Mouse (Mus musculus) kidney, embryonic 15.5 days (tissue): ENCODE data around the gene Gm10273. TPM values are rescaled to one million over a fixed set of nuclear protein-coding genes. Genes with fewer than 3 reads are reported as not detected.

Source experiments
- ATAC-seq: fragments of 200-750 bp; cut with Nextera tagmentation; replicated peaks from 2 replicates; pipeline ENCODE4 v1.8.0; 2017; ENCODE audit warnings: moderate TSS enrichment; ENCODE audit not compliant: low FRiP score
- H3K27ac ChIP-seq: fragments of 300-500 bp; sonication (generic); 2 replicates; pipeline ENCODE4 v1.5.1; 2015; ENCODE audit warnings: mild to moderate bottlenecking, inconsistent platforms
- H3K27me3 ChIP-seq: fragments of 300-500 bp; sonication (generic); 2 replicates; pipeline ENCODE4 v1.6.1; 2015; ENCODE audit warnings: inconsistent platforms
- H3K36me3 ChIP-seq: fragments of 300-500 bp; sonication (generic); 2 replicates; pipeline ENCODE4 v1.6.1; 2015; ENCODE audit warnings: inconsistent platforms
- H3K4me1 ChIP-seq: fragments of 300-500 bp; sonication (generic); 2 replicates; pipeline ENCODE4 v1.6.1; 2015; ENCODE audit warnings: inconsistent platforms
- H3K4me2 ChIP-seq: fragments of 300-500 bp; sonication (generic); 2 replicates; pipeline ENCODE4 v1.6.1; 2015; ENCODE audit warnings: moderate library complexity, mild to moderate bottlenecking, inconsistent platforms
- H3K4me3 ChIP-seq: fragments of 300-500 bp; sonication (generic); replicated peaks from 2 replicates; pipeline ENCODE4 v1.5.1; 2015; ENCODE audit warnings: mild to moderate bottlenecking, inconsistent platforms
- H3K9ac ChIP-seq: fragments of 300-500 bp; sonication (generic); 2 replicates; pipeline ENCODE4 v1.6.1; 2015; ENCODE audit warnings: mild to moderate bottlenecking, inconsistent platforms
- H3K9me3 ChIP-seq: fragments of 300-500 bp; sonication (generic); replicated peaks from 2 replicates; pipeline ENCODE4 v1.6.1; 2016; ENCODE audit warnings: inconsistent platforms
- WGBS: fragments of 180-500 bp; shearing (Covaris S2); methylation state at CpG from one replicate; pipeline ENCODE4 v1.1.7; 2015; ENCODE audit warnings: mixed read lengths; 5-methylcytosine and 5-hydroxymethylcytosine counted together
- polyA plus RNA-seq: library from polyadenylated mRNA; unstranded; fragments of >200 nt; fragmentation: Nextera tagmentation; extraction: Ambion mirVana; gene quantifications from 2 replicates; pipeline ENCODE4 v1.2.1, GENCODE M21; 2015

Gm10273 gene
- polyA plus RNA-seq, 1 experiment from 2014 or later = not detected

- H3K4me2 ChIP-seq = peak overlapping the region; percentile 3; the same call in 1 of the 2 replicates
- H3K27ac ChIP-seq = no peak overlapping the region
- H3K36me3 ChIP-seq = no peaks in the 10 kb centered on the region
- H3K9me3 ChIP-seq = no peaks in the 10 kb centered on the region
- no peak overlapping the region for H3K9ac ChIP-seq
- H3K4me3 ChIP-seq = no peak overlapping the region
- peaks cover 19% of the 10 kb centered on the region for H3K4me1 ChIP-seq
- 13% methylated on average over 6 of the region's 6 CpGs for WGBS
- ATAC-seq = peak; percentile 62
- H3K27me3 ChIP-seq = peaks cover 3% of the 10 kb centered on the region; the same call in 1 of the 2 replicates
These were observed 13.1 kb downstream of the Gm10273 start for GRCm38 (mm10) chr10:59408499-59408898.

GRCm38 (mm10) chr10:59410264-59410663 is 14.8 kb downstream of the Gm10273 start:
- H3K27ac ChIP-seq = no peak overlapping the region
- 63% methylated on average over 12 of the region's 12 CpGs for WGBS
- H3K9ac ChIP-seq = no peak overlapping the region
- no peaks in the 10 kb centered on the region; the same call in 1 of the 2 replicates for H3K27me3 ChIP-seq
- H3K36me3 ChIP-seq = no peaks in the 10 kb centered on the region
- H3K4me3 ChIP-seq = no peak overlapping the region
- peaks cover 17% of the 10 kb centered on the region for H3K4me1 ChIP-seq
- H3K4me2 ChIP-seq = no peak overlapping the region
- no peak for ATAC-seq
- no peaks in the 10 kb centered on the region for H3K9me3 ChIP-seq

GRCm38 (mm10) chr10:59413711-59414110 is 18.3 kb downstream of the Gm10273 start:
- Histone ChIP-seq H3K27me3 (peaks cover 2% of the 10 kb centered on the region; the same call in 1 of the 2 replicates), H3K36me3 (no peaks in the 10 kb centered on the region), H3K4me1 (peaks cover 9% of the 10 kb centered on the region), H3K27ac (no peak overlapping the region), H3K9me3 (no peaks in the 10 kb centered on the region), H3K4me3 (no peak overlapping the region), H3K4me2 (no peak overlapping the region), H3K9ac (no peak overlapping the region)
- WGBS = 88% methylated on average over 4 of the region's 4 CpGs
- ATAC-seq = no peak

GRCm38 (mm10) chr10:59416623-59417022 is 21.2 kb downstream of the Gm10273 start:
- Histone ChIP-seq H3K9me3 (no peaks in the 10 kb centered on the region), H3K27ac (no peak overlapping the region), H3K9ac (no peak overlapping the region), H3K27me3 (peaks cover 5% of the 10 kb centered on the region; the same call in 1 of the 2 replicates), H3K36me3 (no peaks in the 10 kb centered on the region), H3K4me2 (no peak overlapping the region), H3K4me3 (no peak overlapping the region), H3K4me1 (no peaks in the 10 kb centered on the region)
- no peak for ATAC-seq
- 92% methylated on average over 3 of the region's 3 CpGs for WGBS

- peaks cover 5% of the 10 kb centered on the region; the same call in 1 of the 2 replicates for H3K27me3 ChIP-seq
- WGBS = 86% methylated on average over 4 of the region's 4 CpGs
- H3K4me2 ChIP-seq = no peak overlapping the region
- no peak for ATAC-seq
- peaks cover 11% of the 10 kb centered on the region for H3K4me1 ChIP-seq
- H3K9me3 ChIP-seq = no peaks in the 10 kb centered on the region
- H3K4me3 ChIP-seq = no peak overlapping the region
- no peak overlapping the region for H3K9ac ChIP-seq
- no peaks in the 10 kb centered on the region for H3K36me3 ChIP-seq
- H3K27ac ChIP-seq = no peak overlapping the region
These were observed 24.1 kb downstream of the Gm10273 start for GRCm38 (mm10) chr10:59419516-59419915.

- Histone ChIP-seq H3K4me1 (peaks cover 23% of the 10 kb centered on the region), H3K4me3 (no peak overlapping the region), H3K36me3 (no peaks in the 10 kb centered on the region), H3K9ac (no peak overlapping the region), H3K4me2 (no peak overlapping the region), H3K27ac (0 out of 2 replicates have a peak overlapping the region, but pooled peaks have one; percentile 27), H3K27me3 (peaks cover 3% of the 10 kb centered on the region; the same call in 1 of the 2 replicates), H3K9me3 (no peaks in the 10 kb centered on the region)
- WGBS = 20% methylated on average over 3 of the region's 3 CpGs
- peak; percentile 44; the same call in 1 of the 2 replicates for ATAC-seq
These were observed 29.0 kb downstream of the Gm10273 start for GRCm38 (mm10) chr10:59424453-59424852.

- H3K9ac ChIP-seq = no peak overlapping the region
- no peak overlapping the region for H3K4me2 ChIP-seq
- H3K36me3 ChIP-seq = no peaks in the 10 kb centered on the region
- H3K4me1 ChIP-seq = peaks cover 32% of the 10 kb centered on the region
- WGBS = 81% methylated on average over 7 of the region's 7 CpGs
- no peak overlapping the region for H3K27ac ChIP-seq
- H3K9me3 ChIP-seq = no peaks in the 10 kb centered on the region
- H3K27me3 ChIP-seq = no peaks in the 10 kb centered on the region
- no peak overlapping the region for H3K4me3 ChIP-seq
- ATAC-seq = no peak
These were observed 29.9 kb downstream of the Gm10273 start for GRCm38 (mm10) chr10:59425369-59425768.

GRCm38 (mm10) chr10:59426371-59426770 is 30.9 kb downstream of the Gm10273 start:
- Histone ChIP-seq H3K27ac (no peak overlapping the region), H3K4me2 (no peak overlapping the region), H3K27me3 (peaks cover 6% of the 10 kb centered on the region; the same call in 1 of the 2 replicates), H3K4me1 (peaks cover 32% of the 10 kb centered on the region), H3K36me3 (no peaks in the 10 kb centered on the region), H3K9me3 (no peaks in the 10 kb centered on the region), H3K4me3 (no peak overlapping the region), H3K9ac (no peak overlapping the region)
- WGBS = 31% methylated on average over 4 of the region's 4 CpGs
- ATAC-seq = no peak

GRCm38 (mm10) chr10:59429448-59430135 is 34.2 kb downstream of the Gm10273 start:
- no peak overlapping the region for H3K9ac ChIP-seq
- H3K4me1 ChIP-seq = peaks cover 21% of the 10 kb centered on the region
- H3K27me3 ChIP-seq = peaks cover 13% of the 10 kb centered on the region
- H3K4me2 ChIP-seq = no peak overlapping the region
- WGBS = 60% methylated on average over 16 of the region's 16 CpGs
- H3K27ac ChIP-seq = no peak overlapping the region
- H3K36me3 ChIP-seq = no peaks in the 10 kb centered on the region
- ATAC-seq = no peak
- no peak overlapping the region for H3K4me3 ChIP-seq
- H3K9me3 ChIP-seq = no peaks in the 10 kb centered on the region

- H3K9ac ChIP-seq = no peak overlapping the region
- 61% methylated on average over 6 of the region's 6 CpGs for WGBS
- H3K27me3 ChIP-seq = peaks cover 20% of the 10 kb centered on the region
- H3K4me3 ChIP-seq = no peak overlapping the region
- H3K4me1 ChIP-seq = peaks cover 12% of the 10 kb centered on the region
- no peak overlapping the region for H3K27ac ChIP-seq
- H3K9me3 ChIP-seq = no peaks in the 10 kb centered on the region
- no peak overlapping the region for H3K4me2 ChIP-seq
- no peaks in the 10 kb centered on the region for H3K36me3 ChIP-seq
- no peak for ATAC-seq
These were observed 35.3 kb downstream of the Gm10273 start for GRCm38 (mm10) chr10:59430701-59431218.

- WGBS = 94% methylated on average over 18 of the region's 18 CpGs
- Histone ChIP-seq H3K27ac (no peak overlapping the region), H3K4me2 (no peak overlapping the region), H3K9ac (no peak overlapping the region), H3K27me3 (peaks cover 50% of the 10 kb centered on the region), H3K9me3 (no peaks in the 10 kb centered on the region), H3K36me3 (no peaks in the 10 kb centered on the region), H3K4me1 (peaks cover 7% of the 10 kb centered on the region), H3K4me3 (no peak overlapping the region)
- ATAC-seq = no peak
These were observed 40.3 kb downstream of the Gm10273 start for GRCm38 (mm10) chr10:59435746-59436145.

GRCm38 (mm10) chr10:59438651-59439050 is 43.2 kb downstream of the Gm10273 start:
- Histone ChIP-seq H3K4me2 (no peak overlapping the region), H3K9me3 (no peaks in the 10 kb centered on the region), H3K27me3 (peaks cover 48% of the 10 kb centered on the region), H3K4me3 (no peak overlapping the region), H3K27ac (no peak overlapping the region), H3K36me3 (no peaks in the 10 kb centered on the region), H3K9ac (no peak overlapping the region), H3K4me1 (peaks cover 17% of the 10 kb centered on the region)
- 95% methylated on average over 12 of the region's 12 CpGs for WGBS
- no peak for ATAC-seq
